Mouse (Mus musculus): ENCODE results near the gene Higd1a. TPM values are rescaled to one million over a fixed set of nuclear protein-coding genes. Genes with fewer than 3 reads are reported as not detected.

Gene Higd1a
- total RNA-seq, 2 experiments from 2014 or later, result 209 to 218 TPM

DNA sequence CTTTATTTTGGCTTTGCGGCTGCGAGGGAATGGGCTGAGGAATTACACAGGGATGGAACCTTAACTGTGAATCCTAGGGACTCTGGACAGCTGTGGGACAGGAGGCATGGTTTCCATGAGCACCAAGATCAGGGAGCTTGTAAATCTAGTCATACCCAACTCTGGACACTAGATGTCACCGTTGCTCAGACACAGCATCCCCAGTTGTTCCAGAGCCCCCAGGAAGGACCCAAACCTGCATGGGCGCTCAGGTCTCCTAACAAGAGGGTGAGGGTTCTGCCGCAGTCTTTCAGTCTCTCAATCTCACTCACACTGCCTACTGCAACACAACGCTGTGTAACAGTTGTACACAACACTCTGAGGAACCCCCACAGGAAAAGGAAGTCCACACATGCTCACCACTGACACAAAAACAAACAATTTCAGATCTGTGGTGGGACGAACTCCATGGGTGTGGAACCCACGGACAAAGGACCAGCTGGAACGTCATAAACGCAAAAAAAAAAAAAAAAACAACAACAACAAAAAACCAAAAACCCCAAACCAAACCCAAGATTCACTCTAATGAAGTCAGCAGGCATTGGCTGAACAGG is 11.5 kb downstream of the Higd1a start:
- peak in 1 of 2 experiments; percentile 35 for DNase-seq
- intact Hi-C loops (cut with DNase I), result loop anchor here (1.0 to 5.0 kb wide), 3 partner anchors 31 to 141 kb away; no protein-coding TSS in a partner anchor

DNA sequence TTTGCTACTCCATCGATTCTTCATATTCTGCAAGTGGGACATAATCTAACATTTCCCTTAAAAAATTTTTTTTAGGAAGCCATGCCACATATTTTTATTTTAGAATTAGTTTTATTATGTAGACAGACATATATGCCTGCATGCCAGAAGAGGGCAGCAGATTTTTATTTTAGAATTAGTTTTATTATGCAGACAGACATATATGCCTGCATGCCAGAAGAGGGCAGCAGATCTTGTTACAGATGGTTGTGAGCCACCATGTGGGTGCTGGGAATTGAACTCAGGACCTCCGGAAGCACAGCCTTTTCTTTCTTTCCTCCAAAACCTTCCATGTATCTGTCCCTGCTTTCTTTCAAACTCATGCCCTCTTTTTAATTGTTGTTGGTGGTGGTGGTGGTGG is 15.2 kb downstream of the Higd1a start:
- intact Hi-C loops (cut with DNase I), result no loop called here

DNA sequence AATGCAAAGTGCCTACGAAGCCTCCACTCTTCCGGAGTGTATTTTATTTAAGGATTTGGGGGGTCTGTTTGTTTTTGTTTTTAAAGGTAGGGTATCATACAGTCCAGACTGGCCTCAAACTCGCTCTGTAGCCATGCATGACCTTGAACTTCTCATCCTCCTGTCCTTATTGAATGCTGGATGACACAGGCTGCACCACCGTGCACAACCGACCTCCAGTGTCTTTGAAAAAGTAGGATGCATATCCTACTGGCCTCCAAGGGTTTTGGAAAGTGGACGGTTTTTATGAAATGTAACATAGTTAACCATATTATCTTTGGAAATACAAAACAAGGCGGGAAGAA is 18.6 kb downstream of the Higd1a start:
- DNase-seq, result no peak

More for the DNA sequence above, 15.2 kb downstream of the Higd1a start:
- no peak for DNase-seq

DNA sequence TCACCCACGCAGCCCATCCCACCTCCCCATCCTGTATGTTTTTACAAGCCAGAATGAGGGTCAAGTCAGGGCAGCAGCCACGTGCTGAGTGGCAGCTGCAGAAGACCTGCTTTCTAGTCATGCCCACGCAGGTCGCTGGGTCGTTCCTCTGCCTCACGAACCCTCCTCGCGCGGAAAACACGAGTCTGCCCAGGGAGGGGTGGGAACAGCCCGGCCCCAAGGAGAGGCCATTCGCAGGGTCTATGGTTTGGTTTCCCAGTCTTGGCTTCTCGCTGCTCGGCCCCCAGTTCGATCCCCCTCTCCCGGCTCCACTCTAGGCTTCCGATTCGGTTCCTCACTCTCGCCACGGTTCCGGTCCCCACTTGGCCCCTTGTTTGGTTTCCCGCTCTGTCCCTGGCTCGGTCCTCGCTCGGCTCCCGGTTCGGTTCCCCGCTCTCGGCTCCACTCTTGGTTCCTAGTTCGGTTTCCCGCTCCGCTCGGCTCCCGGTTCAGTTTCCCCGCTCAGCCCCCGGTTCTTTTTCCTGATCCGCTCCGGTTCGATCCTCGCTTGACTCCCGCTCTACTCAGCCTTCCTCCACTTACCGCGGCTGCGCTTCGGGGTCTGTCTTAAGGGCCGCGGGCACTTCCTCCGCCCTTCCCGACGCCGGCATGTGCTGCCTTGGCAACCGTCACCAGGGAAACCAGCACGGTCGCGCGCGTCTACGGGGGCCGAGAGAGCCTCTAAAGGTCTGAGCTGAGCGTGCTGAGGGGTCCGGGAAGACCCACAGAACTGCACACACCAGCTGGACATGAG is 19.1 kb downstream of the Higd1a start, which contains the start of gene Ccdc13:
Gene Ccdc13, minus strand, starts transcription at position 633 of the 793 bp plus-strand sequence.
- intact Hi-C loops (cut with DNase I), result no loop called here
- peak; percentile 67 to 72 for DNase-seq

More for the DNA sequence above, 18.6 kb downstream of the Higd1a start:
- intact Hi-C loops (cut with DNase I), result no loop called here

DNA sequence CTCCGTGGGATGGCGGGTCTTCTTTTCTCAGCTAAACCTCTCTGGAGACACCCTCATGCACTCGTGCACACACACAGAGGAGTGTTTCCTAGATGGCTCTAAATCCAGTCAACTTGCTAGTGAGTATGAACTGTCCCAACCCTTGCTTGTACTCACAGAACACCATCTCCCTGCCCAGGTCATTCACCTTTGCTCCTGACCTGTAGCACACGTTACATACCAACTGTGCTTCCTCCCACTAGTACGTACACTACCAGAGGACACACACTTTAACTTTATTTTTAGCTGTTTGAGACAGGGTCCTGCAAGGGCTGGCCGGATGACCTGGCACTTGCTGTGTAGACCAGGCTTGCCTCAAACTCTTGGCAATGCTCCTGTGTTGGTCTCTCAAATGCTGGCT is 20.2 kb downstream of the Higd1a start:
- no peak for DNase-seq
- intact Hi-C loops (cut with DNase I), result no loop called here

DNA sequence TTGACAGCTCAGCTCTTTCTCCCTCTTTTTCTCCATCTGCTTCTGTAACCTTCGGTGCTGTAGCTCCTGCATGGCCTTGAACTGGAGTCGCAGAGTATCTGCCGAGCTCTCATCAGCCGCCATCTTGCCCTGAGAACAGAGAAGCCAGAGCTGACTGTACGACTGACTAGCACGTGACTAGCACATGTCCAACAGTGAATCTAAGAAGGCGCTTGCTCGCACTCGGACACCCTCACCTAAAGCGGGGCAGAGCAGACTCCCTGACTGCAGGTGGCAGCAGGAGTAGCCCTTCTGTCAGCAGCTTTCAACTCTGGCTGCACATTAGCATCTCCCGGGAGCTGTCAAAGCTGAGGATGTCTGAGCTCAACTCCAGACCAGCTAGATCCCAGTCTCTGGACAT is 24.3 kb downstream of the Higd1a start:
- DNase-seq, result no peak
- intact Hi-C loops (cut with DNase I), result no loop called here

DNA sequence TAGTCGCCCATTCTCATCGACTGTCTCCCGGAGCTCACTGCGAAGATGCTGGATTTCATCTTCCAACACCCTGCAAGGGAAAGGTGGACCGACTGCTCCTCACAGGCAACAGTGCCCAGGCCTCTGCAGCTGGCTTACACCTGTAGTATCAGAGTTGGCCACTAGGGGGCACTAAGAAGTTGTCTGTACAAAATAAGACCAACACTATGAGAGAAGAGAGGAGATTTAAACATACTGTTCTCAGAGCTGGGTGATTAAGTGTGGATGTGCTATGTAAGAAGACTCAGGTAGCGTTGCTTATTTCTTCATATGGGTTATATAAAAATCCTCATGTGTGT is 27.2 kb downstream of the Higd1a start:
- peak; percentile 80 to 87 for DNase-seq
- intact Hi-C loops (cut with DNase I), result loop anchor here (2.0 kb wide), 3 partner anchors 46 to 134 kb away; partner anchors contain the start of gene Zfp651

DNA sequence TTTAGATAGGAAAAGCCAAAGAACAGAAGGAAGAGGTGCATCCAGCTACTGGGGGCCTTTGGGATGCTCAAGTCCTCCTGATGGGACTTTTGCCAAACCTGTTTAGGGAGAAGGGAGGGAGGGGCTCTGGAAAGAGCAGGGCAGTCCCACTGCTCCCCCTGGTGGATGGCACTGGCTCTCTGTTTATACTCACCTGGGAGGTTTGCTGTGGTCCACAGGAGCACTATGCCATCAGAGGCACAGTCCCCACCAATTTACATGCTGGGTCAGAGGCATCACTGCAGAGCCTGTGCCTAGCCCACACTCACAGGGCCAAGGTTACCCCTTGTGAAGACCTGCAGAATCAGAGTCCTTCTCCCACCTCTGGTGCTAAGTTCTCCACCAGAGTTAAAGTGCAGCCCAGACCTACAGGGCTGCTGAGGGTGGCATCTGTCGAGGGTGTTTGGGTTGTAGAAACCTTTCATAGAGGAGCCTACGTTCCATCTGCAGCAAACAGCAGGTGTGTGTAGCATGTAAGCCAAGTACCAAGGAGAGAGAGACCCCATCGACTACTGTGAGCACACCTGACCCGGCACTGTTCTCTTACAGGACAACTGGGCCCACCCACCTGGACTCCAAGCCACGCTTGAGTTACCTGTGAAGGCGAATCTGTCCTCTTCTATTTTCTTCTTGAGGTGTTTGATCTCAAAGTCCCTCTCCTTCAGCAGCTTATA is 27.8 kb downstream of the Higd1a start:
- DNase-seq, result peak; percentile 55 to 59
- intact Hi-C loops (cut with DNase I), result loop anchor here (2.0 kb wide), 3 partner anchors 46 to 134 kb away; partner anchors contain the start of gene Zfp651

DNA sequence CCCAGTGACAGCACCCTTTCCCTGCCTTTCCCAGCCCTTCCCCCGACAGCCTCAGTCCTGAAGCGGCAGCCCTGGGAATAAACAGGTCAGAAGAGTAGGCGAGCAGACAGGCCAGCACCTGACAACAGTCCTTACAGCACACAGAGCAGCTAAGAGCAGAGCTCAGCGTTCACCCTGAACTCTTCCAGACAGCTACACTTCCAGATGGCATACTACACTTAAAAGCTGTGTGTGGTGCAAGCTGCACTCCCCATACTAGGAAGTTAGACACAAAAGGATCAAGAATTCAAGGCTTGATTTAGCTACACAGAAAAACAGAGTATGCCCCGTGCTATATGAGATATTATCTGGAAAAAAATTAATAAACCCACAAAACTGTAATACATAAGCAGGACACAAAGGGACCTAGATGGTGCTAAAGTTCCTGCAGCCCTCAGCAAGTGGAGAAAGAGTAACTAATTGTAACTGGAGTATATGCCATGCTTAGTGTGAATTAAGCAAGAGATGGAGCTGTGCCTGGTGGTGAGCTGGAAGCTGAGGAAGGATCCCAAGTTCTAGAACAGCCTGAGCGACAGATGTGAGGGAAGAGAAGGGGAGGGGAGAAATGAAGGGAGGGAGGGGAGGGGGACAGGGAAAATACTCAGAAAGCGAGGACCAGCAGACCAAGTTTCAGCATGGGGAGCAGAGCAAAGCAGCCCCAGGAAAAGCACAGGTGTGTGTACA is 28.7 kb downstream of the Higd1a start:
- intact Hi-C loops (cut with DNase I), result no loop called here
- no peak for DNase-seq

DNA sequence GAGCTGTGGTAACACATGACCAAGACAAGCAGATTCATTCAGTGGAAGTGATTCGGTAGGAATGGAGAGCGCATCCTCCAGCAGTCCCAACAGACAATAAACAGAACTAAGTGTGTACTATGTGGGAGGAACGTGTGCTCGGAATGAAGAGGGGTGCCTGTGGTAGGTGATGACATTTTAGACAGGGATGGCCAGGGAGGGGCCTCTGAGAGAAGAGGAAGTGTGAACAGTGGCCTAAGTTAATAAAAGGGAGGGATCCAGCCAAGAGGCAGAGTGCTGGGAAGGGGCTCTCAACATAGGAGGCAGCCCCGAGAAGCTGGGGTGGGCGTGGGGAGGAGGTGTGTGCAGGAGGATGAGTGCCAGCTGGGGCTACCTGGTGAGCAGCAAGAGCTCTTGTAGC is 29.8 kb downstream of the Higd1a start:
- intact Hi-C loops (cut with DNase I), result no loop called here
- DNase-seq, result no peak

DNA sequence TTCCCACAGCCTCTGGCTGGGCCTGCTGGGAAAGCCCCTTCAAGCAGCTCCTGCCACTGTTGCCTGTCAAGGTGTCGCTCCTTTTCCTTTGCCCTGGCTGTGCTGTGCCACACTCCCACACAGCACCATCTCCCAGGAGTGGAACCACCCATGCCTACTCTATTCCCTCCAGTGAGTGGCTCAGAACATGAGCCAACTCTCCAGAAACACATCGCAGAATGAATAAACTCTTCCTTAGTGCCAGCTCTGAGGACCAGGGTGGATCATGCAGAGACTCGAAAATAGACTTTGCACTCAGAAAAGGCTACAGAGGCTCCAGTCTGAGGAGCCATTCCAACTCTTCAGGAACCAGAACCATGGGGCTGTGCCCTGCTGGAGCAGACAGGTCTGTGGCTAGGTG is 31.8 kb downstream of the Higd1a start:
- DNase-seq, result no peak
- intact Hi-C loops (cut with DNase I), result no loop called here

DNA sequence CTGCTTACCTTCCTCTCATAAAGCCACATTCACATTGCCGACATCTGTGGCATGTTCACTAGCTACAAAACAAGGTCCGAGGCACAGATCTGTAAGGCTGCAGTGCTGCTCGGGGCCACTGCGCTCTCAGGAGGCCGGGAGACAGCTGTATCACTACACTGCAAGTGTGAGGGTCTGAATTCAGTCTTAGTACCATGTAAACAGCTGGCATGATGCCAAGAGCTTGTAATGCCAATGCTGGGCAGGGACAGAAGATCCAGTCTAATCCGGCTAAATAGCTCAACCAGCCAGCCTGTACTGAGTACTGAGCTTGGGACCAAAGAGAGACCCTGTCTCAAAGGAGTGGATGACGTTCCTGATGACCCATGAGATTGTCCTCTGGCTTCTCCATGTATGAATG is 34.2 kb downstream of the Higd1a start:
- intact Hi-C loops (cut with DNase I), result no loop called here
- no peak for DNase-seq

DNA sequence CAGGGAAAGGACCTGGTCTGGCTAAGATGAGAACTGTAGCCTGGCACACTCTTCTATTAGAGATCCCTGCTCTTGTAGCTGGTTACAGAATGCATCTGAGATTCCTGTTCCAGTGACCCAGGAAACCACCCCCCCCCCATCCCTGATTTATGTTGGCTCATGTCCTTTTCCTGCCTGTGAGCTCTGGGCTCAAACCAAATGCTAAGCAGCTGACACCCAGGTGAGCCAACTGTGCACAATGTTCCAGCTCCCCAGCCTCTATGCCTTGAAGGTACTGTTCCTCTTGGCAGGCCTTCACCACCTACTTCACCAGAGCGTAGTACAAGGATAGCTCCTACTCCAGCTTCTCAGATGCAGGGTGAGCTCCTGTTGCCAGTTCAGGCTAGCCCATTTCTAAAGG is 35.1 kb downstream of the Higd1a start:
- peak in 1 of 2 experiments; percentile 24 for DNase-seq
- intact Hi-C loops (cut with DNase I), result no loop called here

DNA sequence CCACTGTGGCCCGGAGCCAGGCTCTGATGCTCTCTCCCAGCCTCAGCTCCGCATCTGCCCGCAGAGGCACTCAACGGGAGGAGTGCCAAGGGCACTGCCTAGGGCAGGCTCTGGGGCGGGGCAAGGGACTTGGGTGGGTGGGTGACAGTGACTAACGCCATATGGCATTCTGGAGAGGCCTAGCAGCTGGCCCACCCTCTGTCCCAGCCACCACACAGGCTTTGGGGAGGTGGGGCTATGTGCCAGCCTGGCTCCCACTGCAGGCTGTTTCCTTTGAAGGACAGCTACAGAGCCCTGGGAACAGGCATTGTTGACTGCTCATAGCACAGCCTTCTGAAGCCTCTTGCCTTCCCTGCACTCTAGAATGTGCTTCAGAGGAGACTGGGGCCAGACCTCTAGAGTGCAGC is 35.6 kb downstream of the Higd1a start:
- DNase-seq, result peak in 1 of 2 experiments; percentile 17

DNA sequence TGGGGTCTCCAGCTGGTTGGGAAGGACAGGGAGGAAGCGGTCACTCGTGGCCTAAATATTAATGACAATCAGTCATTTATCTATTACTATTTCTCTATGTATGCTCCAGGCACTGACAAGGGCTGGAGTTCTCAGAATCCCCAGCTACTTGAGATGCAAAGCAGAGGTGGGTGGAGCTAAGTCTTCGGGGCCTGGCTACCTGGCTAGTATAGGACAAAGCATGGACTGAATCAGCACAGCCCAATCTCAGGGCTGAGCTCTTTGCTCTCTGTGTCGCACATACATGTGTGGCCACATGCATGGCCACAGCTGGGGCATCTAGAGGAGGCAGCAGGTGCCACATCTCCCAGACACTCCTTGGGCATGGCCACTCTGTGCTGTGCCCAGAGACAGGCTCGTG is 37.4 kb downstream of the Higd1a start:
- intact Hi-C loops (cut with DNase I), result no loop called here
- no peak for DNase-seq

More for the DNA sequence above, 35.6 kb downstream of the Higd1a start:
- intact Hi-C loops (cut with DNase I), result no loop called here

DNA sequence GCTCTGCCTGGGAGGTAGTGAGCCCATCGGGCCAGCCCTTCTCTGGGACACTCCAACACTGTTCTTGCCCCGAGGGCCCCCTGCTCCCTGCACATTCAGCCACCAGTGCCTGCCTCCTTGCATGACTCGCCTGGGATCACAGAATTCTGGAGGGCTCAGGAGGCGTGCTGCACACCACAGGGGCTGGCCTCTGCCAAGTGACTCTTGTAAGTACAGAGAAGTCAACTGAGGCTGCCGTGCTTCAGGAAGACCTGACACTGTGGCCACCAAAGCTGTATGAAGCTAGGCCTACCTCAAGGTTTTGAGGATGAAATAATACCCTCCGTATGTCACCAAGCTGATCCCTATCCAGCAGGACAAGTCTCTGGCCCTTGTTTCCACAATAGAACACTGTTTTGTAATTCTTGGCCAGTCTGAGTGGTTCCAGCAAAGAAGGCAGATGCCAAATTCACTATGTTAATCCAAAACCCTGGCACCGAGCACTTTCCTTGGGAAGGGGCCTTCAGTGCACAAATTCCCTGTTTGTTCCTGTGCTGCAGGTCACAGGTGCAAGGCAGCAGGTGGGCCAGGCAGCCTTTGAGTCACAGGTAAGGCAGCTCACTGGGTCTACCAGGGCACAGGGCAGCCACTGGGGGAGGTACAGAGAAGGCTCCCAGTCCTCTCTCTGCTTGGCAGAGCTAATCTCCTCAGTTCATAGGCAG is 38.2 kb downstream of the Higd1a start:
- no peak for DNase-seq
- intact Hi-C loops (cut with DNase I), result no loop called here

DNA sequence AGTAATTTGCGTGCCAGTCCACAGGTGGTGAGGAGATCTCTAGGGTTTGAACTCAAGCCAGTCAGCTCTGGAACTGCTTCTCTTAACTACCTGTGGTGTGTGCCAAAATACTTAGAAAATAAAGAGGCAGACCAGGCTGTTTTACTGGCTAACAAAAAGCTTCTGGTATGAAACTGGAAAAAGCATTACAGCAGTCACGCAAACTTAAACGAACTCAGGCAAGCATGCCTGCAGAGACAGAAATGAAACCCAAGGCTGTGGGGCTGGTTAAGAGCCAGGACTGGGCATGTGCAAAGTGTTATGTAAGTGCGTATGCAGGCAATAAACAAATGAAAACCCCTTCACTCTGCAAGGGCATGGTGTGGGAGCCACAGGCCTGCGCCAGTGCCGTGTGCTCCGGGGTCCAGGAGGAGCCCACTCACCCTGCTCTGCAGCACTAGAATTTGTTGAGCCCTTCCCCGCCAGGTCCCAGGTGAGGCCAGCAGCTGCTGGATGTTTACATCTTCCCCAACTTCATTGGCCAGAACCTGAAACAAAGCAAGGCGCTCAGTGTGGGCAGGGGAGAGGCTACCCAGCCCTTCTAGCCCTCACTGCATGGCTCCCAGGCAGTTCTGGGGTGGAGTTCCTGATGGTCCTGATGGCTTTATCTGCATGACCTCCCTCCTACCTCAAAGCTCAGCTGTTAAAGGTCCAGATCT is 38.9 kb downstream of the Higd1a start:
- intact Hi-C loops (cut with DNase I), result no loop called here
- DNase-seq, result peak in 1 of 2 experiments; percentile 30

DNA sequence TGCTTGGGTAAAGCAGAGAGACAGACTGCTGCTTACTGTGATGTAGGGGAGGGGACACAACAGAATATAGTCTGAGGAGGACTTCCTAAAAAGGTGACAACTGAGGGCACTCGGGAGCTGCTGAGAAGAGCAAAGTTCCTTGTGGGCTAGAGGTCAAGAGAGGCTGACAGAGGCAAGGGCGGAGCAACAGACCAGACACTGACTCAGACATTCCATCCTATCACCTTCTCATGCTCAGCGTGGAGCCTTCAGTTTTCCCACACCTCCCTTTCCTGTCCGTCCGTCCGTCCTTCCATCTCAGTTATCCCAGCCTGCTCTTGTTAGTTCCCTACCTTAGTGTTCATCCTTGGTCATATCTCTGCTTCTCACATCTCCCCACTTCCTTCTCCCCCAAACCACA is 43.0 kb downstream of the Higd1a start:
- intact Hi-C loops (cut with DNase I), result no loop called here
- no peak for DNase-seq

DNA sequence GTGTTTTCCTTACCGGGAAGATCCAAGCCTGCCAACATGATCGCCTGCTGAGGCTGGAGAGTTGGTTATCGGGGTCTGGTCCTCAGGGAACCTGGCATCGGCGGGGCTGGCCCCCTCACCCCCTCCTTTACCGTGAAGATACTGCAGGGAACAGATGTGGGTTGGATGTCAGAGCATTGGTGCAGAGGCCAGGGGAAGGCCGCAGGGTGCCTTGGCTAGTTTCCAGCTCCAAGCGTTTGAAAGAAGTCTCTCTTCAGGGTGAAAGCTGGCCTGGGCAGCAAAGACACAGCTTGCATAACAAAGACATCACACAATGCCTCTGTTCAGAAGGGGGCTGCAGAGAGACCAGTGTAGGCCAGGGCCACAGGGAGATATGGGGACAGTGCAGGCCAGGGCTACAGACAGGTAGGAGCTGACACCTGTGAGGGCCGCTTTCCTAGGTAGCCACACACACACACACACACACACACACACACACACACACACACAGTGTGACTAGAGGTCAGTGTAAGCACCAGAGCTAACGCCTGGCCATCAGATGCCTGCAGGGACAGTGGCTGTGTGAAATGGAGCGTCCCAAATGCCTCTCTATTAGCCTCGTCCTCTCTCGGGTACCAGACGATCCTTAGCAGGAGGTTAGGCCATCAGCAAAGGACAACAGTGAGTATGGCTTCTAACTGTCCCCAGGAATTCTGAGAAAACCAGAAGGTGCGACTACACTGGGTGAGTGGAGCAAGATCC is 47.9 kb downstream of the Higd1a start:
- intact Hi-C loops (cut with DNase I), result no loop called here
- no peak for DNase-seq
